In the genomic region with DNA sequence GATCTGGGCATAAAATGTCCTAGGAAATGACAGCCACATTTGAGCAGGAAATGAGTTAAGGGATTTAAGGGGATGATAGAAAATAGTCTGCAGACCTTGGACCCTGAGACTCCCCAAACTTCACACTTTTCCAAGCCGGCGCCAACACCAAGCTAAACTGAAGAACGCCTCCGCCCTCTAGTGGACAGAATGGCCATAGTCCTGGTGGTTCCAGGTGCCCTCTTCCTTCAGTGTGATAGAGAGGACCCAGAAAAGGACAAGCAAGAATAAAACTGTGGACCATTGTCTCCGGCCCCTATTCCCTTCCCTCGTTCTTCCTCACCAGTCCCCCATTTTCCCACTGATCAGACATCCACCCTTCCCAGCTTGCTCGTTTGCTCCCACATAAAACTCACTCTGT, we compare ENCODE assay signal across 7 mouse cellular contexts.
DNase-seq lines count a peak whose midpoint lies in the region; ATAC-seq lines count a peak whose summit lies in the region.

No protein-coding gene starts in this region.

- peak overlapping the region; percentile 62 for H3K27ac ChIP-seq in hindbrain, embryonic 15.5 days (replicated peaks)

- H3K9me3 ChIP-seq in hindbrain, embryonic 15.5 days: no peaks in the 10 kb centered on the region

- peaks cover 11% of the 10 kb centered on the region for H3K4me1 ChIP-seq in hindbrain, embryonic 15.5 days (replicated peaks)

- peak overlapping the region; percentile 79 for H3K4me2 ChIP-seq in hindbrain, embryonic 15.5 days

- peak; percentile 86 for ATAC-seq in frontal cortex, adult (ENCODE audit: low TSS enrichment)
- ATAC-seq in hindbrain, embryonic 15.5 days (ENCODE audit: low FRiP score, low read depth): peak; percentile 37; the same call in 1 of the 2 replicates

- peak overlapping the region; percentile 42 for H3K9ac ChIP-seq in hindbrain, embryonic 15.5 days

- no peaks in the 10 kb centered on the region for H3K27me3 ChIP-seq in hindbrain, embryonic 15.5 days

- H3K36me3 ChIP-seq in hindbrain, embryonic 15.5 days: no peaks in the 10 kb centered on the region

- WGBS in hindbrain, embryonic 15.5 days: 5% methylated on average over 7 of the region's 7 CpGs

- H3K4me3 ChIP-seq in hindbrain, embryonic 15.5 days: peak overlapping the region; percentile 38

- peak; percentile 71 for DNase-seq in ZHBTc4 (ENCODE audit: low read depth, low spot score)
- peak; percentile 43 for DNase-seq in cerebellum, adult 9-11 months
- peak; percentile 73 to 78 for DNase-seq in layer of hippocampus, postnatal 14 days (ENCODE audit: low spot score in 2 of 2)
- peak; percentile 76 for DNase-seq in lung, postnatal 10 days
- DNase-seq in retina, embryonic 14.5 days (ENCODE audit: low spot score): peak; percentile 90

Comparison
In these comparisons a context has a peak if more than half of its experiments do, and no peak if none do; other contexts are left out.
1. Peak in every context shown above with its lines: DNase-seq, ATAC-seq, H3K4me3 ChIP-seq and H3K27ac ChIP-seq.